Mouse (Mus musculus) splenic B cell, adult 2 months (primary cell): ENCODE measurements around the gene Osm.

ENCODE experiments used
- DNase-seq: peaks from one replicate; pipeline ENCODE4 v3.0.0-alpha.2; 2011; ENCODE audit warnings: low read depth, low spot score
- H3K27me3 ChIP-seq: 2 replicates; pipeline ENCODE4 v1.6.1; 2012; ENCODE audit warnings: mild to moderate bottlenecking, low read length, moderate library complexity, mixed read lengths; ENCODE audit not compliant: control insufficient read depth, poor library complexity, insufficient read depth, severe bottlenecking
- H3K36me3 ChIP-seq: 2 replicates; pipeline ENCODE4 v1.6.1; 2012; ENCODE audit warnings: mild to moderate bottlenecking, low read length, moderate library complexity, mixed read lengths; ENCODE audit not compliant: control insufficient read depth, poor library complexity, insufficient read depth, severe bottlenecking

The Osm gene

DNA sequence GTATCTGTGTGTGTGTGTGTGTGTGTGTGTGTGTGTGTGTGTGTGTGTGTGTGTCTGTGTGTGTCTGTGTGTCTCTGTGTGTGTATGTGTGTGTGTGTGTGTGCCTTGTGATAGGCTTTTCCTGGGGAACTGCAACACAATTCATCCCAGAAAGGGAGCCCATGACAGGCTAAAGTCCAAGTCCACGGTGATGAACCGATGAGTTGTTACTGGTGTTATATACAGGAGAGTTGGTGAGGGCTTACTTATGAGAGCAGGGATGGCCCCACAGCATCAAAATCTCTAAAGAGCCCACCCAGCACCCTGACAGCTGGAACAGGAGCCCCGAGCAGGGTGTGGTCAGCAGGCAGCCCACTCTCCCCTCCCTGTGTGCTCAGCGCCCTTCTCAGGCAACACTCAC, 5.0 kb downstream of the Osm start:
- Histone ChIP-seq H3K27me3 (no peaks in the 10 kb centered on the region), H3K36me3 (no peaks in the 10 kb centered on the region)
- no peak for DNase-seq

DNA sequence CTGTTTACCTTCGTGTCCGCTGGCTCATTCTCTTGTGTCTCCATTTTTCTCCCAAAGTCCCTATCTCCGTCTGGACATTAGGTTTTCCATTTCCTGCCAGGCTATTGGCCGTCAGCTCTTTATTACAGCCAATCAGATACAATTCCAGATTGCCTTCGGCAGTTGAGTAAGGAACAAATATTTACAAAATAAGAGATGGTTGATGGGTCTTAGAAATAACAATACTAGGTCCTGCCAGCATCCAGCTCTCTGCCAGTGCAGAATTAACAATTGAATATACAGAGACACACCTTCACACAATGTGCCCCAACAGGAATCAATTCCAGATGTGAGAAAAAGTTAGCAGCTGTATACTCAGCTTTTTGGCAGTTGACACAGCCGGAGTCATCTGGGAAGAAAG, 9.9 kb downstream of the Osm start:
- Histone ChIP-seq H3K36me3 (no peaks in the 10 kb centered on the region), H3K27me3 (no peaks in the 10 kb centered on the region)
- DNase-seq = no peak

GRCm38 (mm10) chr11:4246623-4247022, 10.4 kb downstream of the Osm start:
- H3K36me3 ChIP-seq = no peaks in the 10 kb centered on the region
- no peaks in the 10 kb centered on the region for H3K27me3 ChIP-seq
- DNase-seq = no peak

- H3K36me3 ChIP-seq = no peaks in the 10 kb centered on the region
- no peaks in the 10 kb centered on the region for H3K27me3 ChIP-seq
- DNase-seq = no peak
These were observed 11.2 kb downstream of the Osm start for GRCm38 (mm10) chr11:4247201-4247959.

DNA sequence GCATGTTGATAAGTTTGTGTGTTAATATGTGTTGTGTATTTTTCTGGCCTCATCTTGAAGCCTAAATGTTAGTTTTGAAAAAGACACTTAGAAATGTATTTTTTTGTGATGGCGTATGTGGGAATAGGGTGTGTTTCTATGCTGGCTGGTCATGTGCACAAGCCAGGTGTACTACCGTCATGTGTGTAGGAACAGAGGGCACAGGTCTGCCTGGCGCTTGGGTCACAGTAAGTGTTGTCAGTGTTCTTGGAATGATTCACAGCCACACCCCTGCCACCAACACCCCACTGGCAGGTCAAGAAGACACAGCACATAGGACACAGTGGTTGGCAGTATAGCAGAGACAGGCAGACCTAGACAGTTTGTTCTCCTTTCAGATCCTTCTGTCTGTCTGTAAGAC, 12.9 kb downstream of the Osm start:
- no peaks in the 10 kb centered on the region for H3K36me3 ChIP-seq
- peak; percentile 23 for DNase-seq
- H3K27me3 ChIP-seq = no peaks in the 10 kb centered on the region

DNA sequence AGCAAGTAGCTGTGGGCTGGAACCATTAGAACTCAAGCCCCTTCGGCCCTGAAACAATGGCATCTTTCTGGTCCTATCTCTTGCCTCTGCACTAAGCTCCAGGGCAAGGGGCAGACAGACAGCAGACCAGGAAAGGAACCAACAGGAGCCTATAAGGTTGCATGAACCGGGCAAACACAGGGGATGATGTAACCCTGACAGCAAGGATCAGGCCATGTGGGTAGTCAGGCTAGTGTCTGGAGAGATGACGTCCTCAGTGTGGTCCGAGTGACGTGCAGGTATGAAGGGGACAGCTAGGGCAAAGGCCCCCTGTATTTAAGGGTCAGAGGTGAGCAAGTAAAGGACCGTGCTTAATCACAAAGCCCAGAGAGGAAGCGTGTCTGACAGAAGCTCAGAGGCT, 14.1 kb downstream of the Osm start:
- H3K36me3 ChIP-seq = no peaks in the 10 kb centered on the region
- no peak for DNase-seq
- H3K27me3 ChIP-seq = no peaks in the 10 kb centered on the region

GRCm38 (mm10) chr11:4251376-4251775, 15.2 kb downstream of the Osm start:
- Histone ChIP-seq H3K36me3 (no peaks in the 10 kb centered on the region), H3K27me3 (no peaks in the 10 kb centered on the region)
- DNase-seq = no peak

DNA sequence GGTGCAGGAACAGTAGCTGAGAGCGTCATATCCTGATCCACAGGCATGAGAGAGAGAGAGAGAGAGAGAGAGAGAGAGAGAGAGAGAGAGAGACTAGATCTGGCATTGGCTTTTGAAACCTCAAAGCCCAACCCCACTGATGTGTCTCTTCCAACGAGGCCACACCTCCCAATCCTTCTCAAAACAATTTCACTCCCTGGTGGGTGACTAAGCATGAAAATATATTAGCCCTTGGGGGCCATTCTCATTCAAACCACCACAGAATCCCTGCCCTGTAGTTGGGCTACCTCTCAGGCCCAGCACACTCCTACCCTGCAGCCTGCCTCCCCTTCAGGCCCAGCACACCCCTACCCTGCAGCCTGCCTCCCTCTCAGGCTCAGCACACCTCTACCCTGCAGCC, 16.7 kb downstream of the Osm start:
- DNase-seq = no peak
- Histone ChIP-seq H3K36me3 (no peaks in the 10 kb centered on the region), H3K27me3 (no peaks in the 10 kb centered on the region)

GRCm38 (mm10) chr11:4256846-4257607, 20.8 kb downstream of the Osm start, which contains the start of gene Lif:
Gene Lif, plus strand, starts transcription at chr11:4257557.
- no peaks in the 10 kb centered on the region for H3K27me3 ChIP-seq
- no peaks in the 10 kb centered on the region for H3K36me3 ChIP-seq
- DNase-seq = no peak

GRCm38 (mm10) chr11:4257756-4258155, 21.5 kb downstream of the Osm start:
- Histone ChIP-seq H3K27me3 (no peaks in the 10 kb centered on the region), H3K36me3 (no peaks in the 10 kb centered on the region)
- no peak for DNase-seq

DNA sequence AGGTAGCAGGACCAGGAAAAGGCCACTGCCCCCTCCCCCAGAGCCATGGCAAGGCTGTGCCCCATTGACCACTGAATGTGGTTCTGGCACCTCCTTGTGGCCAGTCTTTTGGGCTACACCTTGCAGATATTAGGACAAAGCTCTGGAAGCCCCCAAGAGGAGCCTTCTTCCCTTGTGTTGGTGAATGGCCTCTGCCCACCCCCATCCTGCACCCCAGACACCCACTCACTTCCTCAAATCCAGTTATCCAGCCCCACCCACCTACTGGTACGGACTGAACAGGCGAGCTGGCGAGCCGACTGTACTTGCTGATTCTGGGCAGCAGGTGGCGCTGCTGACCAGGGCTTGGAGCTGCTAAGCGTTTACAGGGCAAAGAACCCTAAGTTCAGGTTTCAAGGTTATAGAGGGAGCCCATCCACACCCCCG, 22.4 kb downstream of the Osm start:
- H3K36me3 ChIP-seq = no peaks in the 10 kb centered on the region
- H3K27me3 ChIP-seq = no peaks in the 10 kb centered on the region
- DNase-seq = peak; percentile 91

- Histone ChIP-seq H3K27me3 (no peaks in the 10 kb centered on the region), H3K36me3 (no peaks in the 10 kb centered on the region)
- DNase-seq = peak; percentile 23
These were observed 24.4 kb downstream of the Osm start for GRCm38 (mm10) chr11:4260463-4261187.

GRCm38 (mm10) chr11:4261188-4261494, 24.9 kb downstream of the Osm start:
- no peaks in the 10 kb centered on the region for H3K36me3 ChIP-seq
- peak; percentile 70 for DNase-seq

GRCm38 (mm10) chr11:4261969-4262368, 25.7 kb downstream of the Osm start:
- H3K36me3 ChIP-seq = no peaks in the 10 kb centered on the region
- H3K27me3 ChIP-seq = no peaks in the 10 kb centered on the region; the same call in 1 of the 2 replicates
- DNase-seq = peak; percentile 31

More at GRCm38 (mm10) chr11:4261188-4261494, 24.9 kb downstream of the Osm start:
- no peaks in the 10 kb centered on the region; the same call in 1 of the 2 replicates for H3K27me3 ChIP-seq

GRCm38 (mm10) chr11:4262847-4263246, 26.6 kb downstream of the Osm start:
- no peaks in the 10 kb centered on the region for H3K36me3 ChIP-seq
- no peaks in the 10 kb centered on the region; the same call in 1 of the 2 replicates for H3K27me3 ChIP-seq
- peak; percentile 26 for DNase-seq
